Mouse (Mus musculus) heart, adult 8-10 months (tissue): Measurements from ENCODE around the gene Spon1. TPM values are rescaled to one million over a fixed set of nuclear protein-coding genes. Genes with fewer than 3 reads are reported as not detected.
A peak's percentile ranks its signal among the peaks of the same experiment; 100 is the strongest.

ENCODE experiments used
- DNase-seq: peaks from one replicate; pipeline ENCODE4 v3.0.0; 2022; ENCODE audit warnings: low spot score
- total RNA-seq, 4 experiments: library from RNA; stranded (reverse); gene quantifications; 2 replicates each; pipeline ENCODE4 v1.2.4; 2022

The Spon1 gene
- total RNA-seq, 4 experiments from 2014 or later: 7.6 to 12.9 (median 11.5) TPM

- DNase-seq: no peak
Measured at GRCm38 (mm10) chr7:113841521-113841920, 75.7 kb downstream of the Spon1 start.

DNA sequence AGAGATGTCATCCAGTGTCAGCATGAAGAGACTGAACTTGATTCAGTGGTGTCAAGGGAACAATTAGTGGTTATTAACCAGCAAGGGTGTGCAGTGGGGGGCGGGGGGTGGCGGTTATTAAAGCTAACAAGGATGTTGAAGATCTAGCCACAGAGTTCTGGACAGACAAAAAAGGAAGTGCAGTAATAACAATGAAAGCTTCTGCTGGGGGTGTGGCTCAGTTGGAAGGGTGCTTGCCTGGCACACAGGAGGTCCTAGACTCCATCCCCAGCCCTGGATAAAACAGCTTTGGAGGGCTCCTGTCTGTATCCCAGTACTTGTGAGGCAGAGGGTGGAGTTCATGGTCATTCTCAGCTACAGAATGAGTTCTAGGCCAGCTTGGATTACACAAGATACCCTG, 77.4 kb downstream of the Spon1 start:
- no peak for DNase-seq

DNA sequence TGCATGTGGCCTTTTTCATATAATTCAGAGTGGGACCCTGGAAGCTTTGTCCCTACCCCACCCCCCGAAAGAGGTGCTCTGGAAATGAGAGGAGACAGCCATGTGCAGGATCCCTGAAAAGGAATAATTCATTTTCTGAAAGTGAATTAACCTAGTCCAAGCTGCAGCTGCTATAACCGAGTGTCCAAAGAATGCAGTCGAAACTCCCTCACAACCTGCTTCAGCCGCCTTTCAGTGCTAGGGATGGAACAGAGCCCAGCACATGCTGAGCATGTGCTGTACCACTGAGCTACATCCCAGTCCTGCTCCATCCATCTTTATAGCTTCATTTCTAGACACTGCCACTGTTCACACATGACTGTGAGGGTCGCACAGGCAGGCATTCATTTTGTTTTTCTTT, 79.4 kb downstream of the Spon1 start:
- no peak for DNase-seq

DNA sequence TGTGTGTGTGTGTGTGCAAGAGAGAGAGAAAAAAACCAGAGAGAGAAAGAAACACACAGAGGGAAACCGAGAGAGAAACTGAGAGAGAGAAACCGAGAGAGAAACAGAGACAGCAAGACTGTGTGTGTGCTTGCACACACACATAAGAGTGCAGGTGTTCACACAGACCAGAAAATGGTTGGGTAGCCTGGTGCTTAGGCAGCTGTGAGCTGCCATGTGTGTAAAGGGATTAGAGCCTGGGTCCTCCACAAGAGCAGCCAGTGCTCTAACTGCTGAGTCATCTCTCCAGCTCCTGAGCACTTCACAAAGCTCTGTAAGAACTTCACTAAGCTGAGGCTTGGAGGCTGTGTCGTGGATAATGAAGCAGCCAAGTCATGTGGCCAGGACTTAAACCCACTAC, 80.8 kb downstream of the Spon1 start:
- DNase-seq: no peak

DNA sequence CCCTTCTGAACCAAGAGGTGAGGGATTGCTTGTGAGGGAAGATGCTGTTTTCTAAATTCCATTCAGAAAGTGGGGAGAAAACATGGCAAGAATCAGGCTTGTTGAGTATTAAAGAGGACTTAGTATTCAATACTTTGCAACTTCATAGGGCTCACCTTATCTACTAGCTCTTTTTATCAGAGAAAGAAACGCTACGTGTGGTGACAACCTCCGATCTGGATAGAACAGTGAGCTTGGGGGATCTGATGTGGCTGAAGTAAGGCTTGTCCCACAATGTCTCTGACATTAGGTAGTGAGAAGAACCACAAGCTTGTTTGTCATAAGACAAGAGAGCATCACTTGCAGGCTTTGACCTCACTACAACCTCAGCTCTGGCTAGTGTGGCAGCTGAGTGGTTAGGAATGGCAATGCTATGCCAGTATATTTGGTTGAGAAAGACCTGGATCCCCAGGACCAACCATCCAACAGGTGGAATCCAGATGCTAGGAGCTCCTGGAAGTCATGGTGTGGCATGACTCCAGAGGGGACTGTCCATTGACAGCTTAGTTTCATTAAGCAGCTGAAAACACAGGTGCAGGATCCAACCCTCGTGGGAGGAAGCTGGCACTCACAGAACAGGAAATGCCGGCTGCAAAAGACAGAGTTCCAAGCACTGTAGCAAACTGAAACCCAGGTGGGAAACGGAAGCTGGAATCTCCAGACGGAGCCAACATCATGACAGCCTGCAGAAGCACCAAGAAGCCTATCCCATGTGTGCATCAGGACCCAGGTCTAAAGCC, 81.4 kb downstream of the Spon1 start:
- DNase-seq: no peak

- no peak for DNase-seq
Measured at GRCm38 (mm10) chr7:113850389-113850788, 84.6 kb downstream of the Spon1 start.

DNA sequence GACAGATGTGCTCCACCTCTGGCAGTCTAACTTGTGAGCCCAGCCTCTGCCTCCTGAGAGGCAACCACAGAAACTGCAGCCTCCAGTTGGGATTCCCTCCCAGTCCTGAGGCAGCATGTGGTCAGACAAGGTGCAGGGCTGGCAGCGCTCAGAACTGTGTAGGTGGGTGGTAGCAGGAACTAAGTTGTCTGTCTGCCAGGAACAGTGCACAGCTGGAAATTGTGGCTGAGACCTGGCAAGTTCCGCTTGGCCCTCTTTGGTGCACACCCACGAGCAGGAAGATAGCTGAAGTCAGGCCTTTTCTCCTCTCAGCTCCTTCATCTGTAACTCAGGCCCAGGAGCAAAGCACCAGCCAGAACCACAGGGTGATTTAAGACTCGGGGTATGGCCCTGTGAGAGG, 89.6 kb downstream of the Spon1 start:
- no peak for DNase-seq

GRCm38 (mm10) chr7:113856067-113856466, 90.3 kb downstream of the Spon1 start:
- no peak for DNase-seq

DNA sequence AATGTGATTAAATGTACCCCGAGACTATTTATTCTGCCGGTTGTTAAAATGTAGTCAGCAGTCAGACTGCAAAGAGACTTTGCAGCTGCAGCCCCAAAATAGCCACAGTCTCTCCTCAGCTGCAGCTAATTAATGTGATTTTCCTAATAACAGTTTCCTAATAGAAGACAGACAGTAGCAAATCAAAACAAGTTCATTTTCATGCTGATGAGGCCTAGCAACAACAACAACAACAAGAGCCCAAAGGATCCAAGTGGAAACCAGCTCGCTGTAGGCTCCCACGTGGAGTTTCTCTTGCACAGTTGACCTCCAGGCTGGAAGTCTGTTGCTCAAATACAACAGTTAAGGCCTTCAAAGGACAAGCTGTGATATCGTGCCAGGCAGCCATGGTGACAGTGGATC, 93.7 kb downstream of the Spon1 start:
- DNase-seq: no peak

- no peak for DNase-seq
Measured at GRCm38 (mm10) chr7:113861964-113862363, 96.2 kb downstream of the Spon1 start.

DNA sequence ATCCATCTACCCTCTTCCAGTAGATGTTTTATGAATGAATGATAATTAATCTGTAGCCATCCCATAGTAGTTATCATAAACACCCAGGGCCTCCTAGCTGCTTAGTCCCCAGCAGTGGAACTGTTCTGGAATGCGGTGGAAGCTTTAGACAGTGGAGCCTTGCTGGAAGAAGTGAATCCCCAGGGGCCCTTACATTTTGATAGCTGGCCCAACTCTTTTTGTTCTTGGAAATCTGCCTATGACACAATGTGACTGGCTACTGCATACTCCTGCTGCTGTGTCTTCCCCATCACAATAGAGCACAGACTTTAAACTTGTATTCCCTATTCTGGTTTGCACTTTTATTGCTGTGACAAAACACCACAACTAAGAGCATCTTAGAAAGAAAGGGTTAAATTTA, 107.0 kb downstream of the Spon1 start:
- peak; percentile 65 for DNase-seq

DNA sequence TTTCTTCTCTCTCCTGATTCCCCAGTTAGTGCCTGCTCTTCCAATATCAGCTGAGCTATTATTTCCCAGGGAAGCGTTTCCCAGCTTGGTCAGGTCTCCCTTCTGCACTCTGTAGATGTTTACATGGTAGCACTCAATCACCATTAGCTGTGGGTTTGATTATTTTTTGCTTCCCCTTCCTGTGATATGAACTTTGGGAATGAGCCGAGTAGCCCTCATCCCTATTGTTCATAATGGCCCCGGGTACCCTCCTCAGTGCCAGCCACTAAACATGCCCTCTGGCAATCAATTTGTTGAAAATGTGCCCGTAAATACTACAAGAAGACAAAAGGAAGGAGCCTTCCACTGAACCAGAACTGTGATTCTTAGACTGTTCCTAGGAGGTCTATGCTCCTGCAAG, 111.7 kb downstream of the Spon1 start:
- no peak for DNase-seq

DNA sequence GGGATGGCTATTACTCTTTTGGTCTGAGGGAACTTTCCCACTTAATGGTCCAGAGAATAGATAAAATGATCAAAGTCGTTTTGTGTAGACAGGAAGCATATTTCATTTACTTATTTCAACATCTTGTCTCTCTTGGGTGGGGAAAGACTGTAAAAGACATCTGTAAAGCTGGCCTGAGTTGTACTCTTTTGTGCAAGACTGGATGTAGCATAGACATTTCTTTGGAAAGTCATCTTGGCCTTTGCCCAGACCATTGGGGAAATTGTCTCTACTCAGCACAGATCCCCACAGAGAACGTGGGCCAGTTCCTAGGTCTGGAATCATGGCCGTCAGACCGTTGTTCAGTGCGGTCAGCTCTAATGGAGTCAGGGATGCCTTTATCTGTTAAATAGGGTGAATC, 112.1 kb downstream of the Spon1 start:
- DNase-seq: peak; percentile 11

GRCm38 (mm10) chr7:113879085-113879501, 113.3 kb downstream of the Spon1 start:
- DNase-seq: no peak

DNA sequence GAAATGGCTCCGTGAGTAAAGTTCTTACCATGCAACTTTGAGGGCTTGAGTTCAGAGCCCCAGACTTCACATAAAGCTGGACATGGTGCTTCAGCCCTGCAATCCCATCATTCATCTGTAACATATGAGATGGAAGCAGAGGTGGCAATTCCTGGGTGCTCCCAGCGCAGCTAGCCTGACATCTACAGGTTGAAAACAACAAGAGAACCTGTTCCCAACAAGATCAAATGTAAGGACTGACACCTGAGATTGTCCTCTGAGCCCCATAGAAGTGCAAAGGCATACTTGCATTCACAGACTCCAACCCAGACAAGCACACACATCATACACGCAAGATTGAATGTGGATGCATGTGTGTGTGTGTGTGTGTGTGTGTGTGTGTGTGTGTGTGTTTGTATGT, 114.2 kb downstream of the Spon1 start:
- DNase-seq: no peak

DNA sequence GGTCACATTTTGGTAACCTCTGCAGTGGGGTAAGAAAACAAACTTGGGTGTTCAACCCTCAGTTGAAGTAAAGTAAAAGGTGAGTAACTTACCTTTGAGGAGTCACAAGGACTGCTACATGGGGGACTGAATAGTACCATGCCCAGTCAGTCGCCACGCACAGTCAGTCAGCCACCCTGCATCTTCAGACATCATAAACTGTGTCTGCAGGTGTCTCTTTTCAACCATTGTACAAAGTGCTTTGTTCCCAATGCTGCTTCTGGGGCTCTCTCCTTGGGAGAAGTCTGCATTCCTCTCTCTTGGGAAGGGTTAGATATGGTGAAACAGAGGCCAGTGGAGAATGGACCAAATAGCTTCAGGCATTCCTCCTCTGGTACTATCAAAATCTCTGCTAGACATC, 125.0 kb downstream of the Spon1 start:
- DNase-seq: no peak

- DNase-seq: no peak
Measured at GRCm38 (mm10) chr7:113891491-113891890, 125.7 kb downstream of the Spon1 start.

- DNase-seq: no peak
Measured at GRCm38 (mm10) chr7:113893944-113894662, 128.3 kb downstream of the Spon1 start.

- DNase-seq: no peak
Measured at GRCm38 (mm10) chr7:113895266-113895665, 129.5 kb downstream of the Spon1 start.

GRCm38 (mm10) chr7:113898388-113898787, 132.6 kb downstream of the Spon1 start:
- no peak for DNase-seq

GRCm38 (mm10) chr7:113901511-113901910, 135.7 kb downstream of the Spon1 start:
- no peak for DNase-seq

DNA sequence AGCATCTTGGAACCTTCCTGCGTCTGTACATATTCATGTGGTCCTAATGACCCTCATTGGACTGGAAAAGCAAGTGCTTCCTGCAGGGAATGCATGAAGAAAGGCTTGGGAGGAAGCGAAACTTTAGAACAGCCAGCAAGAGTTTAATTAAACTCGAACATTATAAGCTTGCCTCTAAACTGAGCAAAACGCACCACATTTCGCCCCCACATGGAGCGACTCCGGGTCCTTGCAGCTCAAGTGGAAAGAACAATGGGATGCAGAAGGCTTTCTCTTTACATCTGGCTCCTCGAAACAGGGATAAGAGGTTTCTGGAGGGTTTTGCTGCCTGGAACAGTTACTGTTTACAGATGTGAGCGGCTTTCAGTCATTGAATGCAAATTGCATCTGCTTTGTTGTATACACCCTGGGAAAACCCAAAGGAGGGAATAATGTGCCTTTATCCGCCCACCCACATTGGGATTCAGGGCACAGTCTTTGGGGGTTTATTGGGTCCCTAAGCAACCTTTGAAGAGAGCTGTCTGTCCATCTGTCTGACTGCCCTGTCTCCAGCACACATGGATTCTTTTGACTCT, 136.2 kb downstream of the Spon1 start:
- DNase-seq: no peak
